Mouse (Mus musculus) heart, adult 2 months (tissue): Measurements from ENCODE around the gene Gzmm.

Source experiments
- CTCF ChIP-seq: fragments of 200-600 bp; IDR thresholded peaks from 2 replicates; pipeline ENCODE4 v1.8.1; 2022; ENCODE audit warnings: antibody characterized with exemption, mild to moderate bottlenecking, moderate library complexity
- EP300 ChIP-seq: fragments of 200-500 bp; IDR thresholded peaks from 2 replicates; pipeline ENCODE4 v1.6.1; 2011; ENCODE audit warnings: low read depth, low read length, control low read depth; ENCODE audit not compliant: insufficient read depth
- POLR2A ChIP-seq: fragments of 200-500 bp; IDR thresholded peaks from 2 replicates; pipeline ENCODE4 v1.6.1; 2011; ENCODE audit warnings: mild to moderate bottlenecking, low read depth, low read length, control low read depth; ENCODE audit not compliant: insufficient read depth

GRCm38 (mm10) chr10:79705951-79706350 lies 17.1 kb downstream of the Gzmm start:
- TF ChIP-seq CTCF: no peak
- TF ChIP-seq POLR2A: no peak
- no peak for TF ChIP-seq EP300
